Mouse (Mus musculus) gastrocnemius, postnatal 36 days (tissue): ENCODE measurements around the gene Metrn. TPM values are rescaled to one million over a fixed set of nuclear protein-coding genes. Genes with fewer than 3 reads are reported as not detected.

Experiments used
- DNase-seq, 2 experiments: peaks; one replicate each; pipeline ENCODE4 v3.0.0; 2022
- intact Hi-C: fragments of 180-260 bp; cut with DNase I; formaldehyde crosslinking; loops from one replicate; pipeline ENCODE4 v1.15.1; 2025
- microRNA-seq, 2 experiments: library from miRNA; unstranded; fragments of <30 nt; microRNA quantifications; one replicate each; pipeline ENCODE4 v1.2.0; 2021
- total RNA-seq, 2 experiments: library from RNA; stranded (reverse); gene quantifications; 2 replicates each; pipeline ENCODE4 v1.2.3; 2021

Metrn gene
- total RNA-seq, 2 experiments from 2014 or later = 48.4 to 50.8 TPM

- no peak for DNase-seq
- intact Hi-C loops = no loop called here
These were observed 48.7 kb downstream of the Metrn start for GRCm38 (mm10) chr17:25748238-25748637.

DNA sequence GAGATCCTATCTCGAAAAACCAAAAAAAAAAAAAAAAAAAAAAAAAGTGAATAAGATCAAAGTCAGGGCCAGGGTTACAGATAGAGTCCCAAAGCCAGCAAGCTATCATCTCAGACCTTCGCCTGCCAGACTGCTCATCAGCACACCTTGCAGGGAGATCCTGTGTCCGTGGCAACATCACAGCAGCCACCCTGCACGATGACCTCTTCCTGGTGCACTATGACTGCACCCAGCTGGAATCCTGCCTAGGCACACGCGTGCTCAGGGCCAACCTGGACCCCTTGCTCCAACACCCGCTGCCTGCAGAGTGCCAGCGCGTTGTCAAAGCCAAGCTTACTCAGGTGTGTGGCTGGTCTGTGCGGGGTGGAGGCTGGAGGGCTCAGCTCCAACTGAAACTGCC is 52.6 kb downstream of the Metrn start:
- intact Hi-C loops = no loop called here
- DNase-seq = no peak

- intact Hi-C loops = no loop called here
- DNase-seq = no peak
These were observed 53.1 kb downstream of the Metrn start for GRCm38 (mm10) chr17:25743831-25744230.

Small RNA genes lying within 50 kb of the gene (microRNA-seq; reads per million reads assigned to microRNA genes)
- gene Gm25083 (0 reads per million in 2 experiments), gene Mir3082 (0 reads per million in 2 experiments), gene Mir6966 (0 reads per million in 2 experiments)

Other genes with a start within 250 kb of the Metrn start
- gene Sox8, start 226.4 kb downstream of the Metrn start, total RNA-seq = 1 to 10 TPM; 1.9 to 2.0 TPM
- 10 to 100 TPM; 13.1 to 13.9 TPM for gene Lmf1, start 218.1 kb downstream of the Metrn start, total RNA-seq
- not detected for gene Gng13, start 80.0 kb downstream of the Metrn start, total RNA-seq
- under 1 TPM; 0.41 to 0.49 TPM for gene Chtf18, start 69.7 kb downstream of the Metrn start, total RNA-seq
- 1 to 10 TPM; 2.5 to 3.1 TPM for gene Rpusd1, start 69.5 kb downstream of the Metrn start, total RNA-seq
- gene Mslnl, start 61.1 kb downstream of the Metrn start, total RNA-seq = not detected
- under 1 TPM in 1 of 2 experiments, not detected in 1; 0.44 TPM for gene Msln, start 42.8 kb downstream of the Metrn start, total RNA-seq
- 10 to 100 TPM; 26.0 to 30.5 TPM for gene Narfl, start 23.4 kb downstream of the Metrn start, total RNA-seq
- 10 to 100 TPM in 1 of 2 experiments, 1 to 10 TPM in 1; 8.7 to 10.1 TPM for gene Haghl, start 11.5 kb downstream of the Metrn start, total RNA-seq
- not detected for gene Ccdc78, start 10.6 kb downstream of the Metrn start, total RNA-seq
- 10 to 100 TPM; 34.8 to 38.9 TPM for gene Fam173a, start 4.2 kb downstream of the Metrn start, total RNA-seq
- not detected for gene AC134908.4, start 1.5 kb downstream of the Metrn start, total RNA-seq
- gene Fbxl16, start 11.9 kb upstream of the Metrn start, total RNA-seq = 1 to 10 TPM; 1.2 to 1.5 TPM
- gene Wdr24, start 26.5 kb upstream of the Metrn start, total RNA-seq = 1 to 10 TPM; 8.9 to 9.3 TPM
- 10 to 100 TPM; 13.4 to 13.6 TPM for gene Jmjd8, start 31.7 kb upstream of the Metrn start, total RNA-seq
- 10 to 100 TPM; 85.4 to 86.0 TPM for gene Stub1, start 36.3 kb upstream of the Metrn start, total RNA-seq
- 10 to 100 TPM; 23.2 to 27.7 TPM for gene Rhbdl1, start 40.2 kb upstream of the Metrn start, total RNA-seq
- 10 to 100 TPM; 18.6 to 19.2 TPM for gene Gm20683, start 44.6 kb upstream of the Metrn start, total RNA-seq
- gene Rhot2, start 47.7 kb upstream of the Metrn start, total RNA-seq = 10 to 100 TPM; 63.4 to 68.4 TPM
- 1 to 10 TPM in 1 of 2 experiments, under 1 TPM in 1; 0.39 to 1.6 TPM for gene Wdr90, start 64.4 kb upstream of the Metrn start, total RNA-seq
- gene Mcrip2, start 71.6 kb upstream of the Metrn start, total RNA-seq = 100 to 1,000 TPM in 1 of 2 experiments, 10 to 100 TPM in 1; 87.2 to 102 TPM
- gene Mettl26, start 77.9 kb upstream of the Metrn start, total RNA-seq = 10 to 100 TPM; 28.9 to 32.2 TPM
- under 1 TPM; 0.59 to 0.69 TPM for gene Wfikkn1, start 83.7 kb upstream of the Metrn start, total RNA-seq
- gene Rab40c, start 122.6 kb upstream of the Metrn start, total RNA-seq = 10 to 100 TPM in 1 of 2 experiments, 1 to 10 TPM in 1; 8.5 to 10.8 TPM
- gene Pigq, start 147.8 kb upstream of the Metrn start, total RNA-seq = 10 to 100 TPM; 24.1 to 27.4 TPM
- not detected for gene Nhlrc4, start 147.8 kb upstream of the Metrn start, total RNA-seq
- not detected for gene A930017K11Rik, start 155.4 kb upstream of the Metrn start, total RNA-seq
- 1 to 10 TPM; 5.4 to 6.5 TPM for gene Capn15, start 188.7 kb upstream of the Metrn start, total RNA-seq